Mouse (Mus musculus) ovary, postnatal 10 days (tissue): ENCODE results near the gene Fam189b.

Experiments used
- DNase-seq: peaks from one replicate; pipeline ENCODE4 v3.0.0; 2022; ENCODE audit warnings: low spot score

Fam189b gene

GRCm38 (mm10) chr3:89166945-89167344 lies 16.0 kb upstream of the Fam189b start:
- DNase-seq, result no peak

DNA sequence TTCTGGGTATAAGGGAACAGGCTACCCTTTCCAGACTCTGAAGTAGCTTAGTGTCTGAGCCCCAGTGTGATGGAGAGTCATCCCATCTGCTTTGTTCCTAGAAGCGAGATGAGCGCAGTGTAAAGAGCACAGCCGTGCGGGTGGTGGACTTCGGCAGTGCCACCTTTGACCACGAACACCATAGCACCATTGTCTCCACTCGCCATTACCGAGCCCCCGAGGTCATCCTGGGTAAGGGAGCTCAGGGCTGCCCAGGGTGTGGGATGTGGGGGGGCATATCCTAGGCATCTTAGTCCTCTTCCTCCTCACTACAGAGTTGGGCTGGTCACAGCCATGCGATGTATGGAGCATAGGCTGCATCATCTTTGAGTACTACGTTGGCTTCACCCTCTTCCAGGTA lies 8.1 kb upstream of the Fam189b start:
- DNase-seq, result no peak

DNA sequence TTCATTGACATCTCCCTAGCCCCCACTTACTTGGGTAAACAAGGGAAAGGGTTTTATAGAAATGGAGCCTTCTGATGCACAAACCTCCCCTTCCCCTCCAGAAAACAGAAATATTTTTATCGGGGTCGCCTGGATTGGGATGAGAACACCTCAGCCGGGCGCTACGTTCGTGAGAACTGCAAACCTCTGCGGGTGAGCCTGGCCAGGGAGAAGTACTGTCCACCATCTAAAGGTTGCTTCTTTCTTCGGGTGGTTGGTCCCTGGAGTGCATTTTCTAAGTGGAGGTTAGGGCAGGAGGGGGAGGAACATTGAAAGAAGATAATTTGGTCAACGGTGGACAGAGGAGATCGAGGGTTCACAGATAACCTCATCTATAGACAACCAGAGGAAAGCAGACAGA lies 7.4 kb upstream of the Fam189b start:
- no peak for DNase-seq

- no peak for DNase-seq
These were observed 6.5 kb upstream of the Fam189b start for GRCm38 (mm10) chr3:89176421-89176820.

DNA sequence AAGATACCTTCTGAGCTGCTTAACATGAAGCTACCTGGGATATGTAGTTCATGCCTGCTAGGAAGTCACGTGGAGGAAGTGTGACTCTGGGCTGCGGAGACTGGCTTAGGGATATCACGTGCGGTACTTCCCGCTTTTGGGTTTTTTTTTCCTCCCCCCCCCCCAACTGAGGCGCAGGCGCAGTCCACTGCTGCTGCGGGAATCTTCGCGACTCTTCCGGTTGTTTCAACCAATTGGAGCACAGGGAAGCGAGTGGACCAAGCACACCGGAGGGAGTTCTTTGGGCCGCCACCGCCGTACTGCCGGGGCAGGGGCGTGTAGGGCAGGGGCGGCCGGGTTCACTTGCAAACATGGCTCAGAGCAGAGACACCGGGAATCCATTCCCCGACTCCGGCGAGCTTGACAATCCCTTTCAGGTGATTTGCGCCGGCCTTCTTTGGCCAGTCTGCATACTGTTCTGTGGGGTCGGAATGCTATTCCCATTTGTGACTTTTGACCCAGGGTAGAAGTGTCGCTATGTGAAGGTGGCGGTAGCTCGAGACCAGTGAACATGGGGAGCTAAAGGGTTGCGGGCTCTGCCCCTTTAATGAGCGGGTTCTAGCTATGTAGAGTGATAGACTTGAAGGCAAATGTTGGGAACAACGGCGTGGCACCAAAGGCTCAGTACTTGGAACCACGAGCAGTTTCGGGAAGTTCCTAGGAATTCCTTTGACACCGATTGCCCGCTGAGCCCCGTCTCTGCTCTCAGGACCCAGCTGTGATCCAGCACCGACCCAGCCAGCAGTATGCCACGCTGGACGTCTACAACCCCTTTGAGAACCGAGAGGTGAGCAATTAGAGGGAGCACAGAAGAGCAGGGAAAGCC lies 5.5 kb upstream of the Fam189b start, which contains the start of gene Scamp3:
Scamp3 (plus strand) TSS at position 232 of the 865 bp plus-strand sequence.
- DNase-seq, result peak; percentile 70

DNA sequence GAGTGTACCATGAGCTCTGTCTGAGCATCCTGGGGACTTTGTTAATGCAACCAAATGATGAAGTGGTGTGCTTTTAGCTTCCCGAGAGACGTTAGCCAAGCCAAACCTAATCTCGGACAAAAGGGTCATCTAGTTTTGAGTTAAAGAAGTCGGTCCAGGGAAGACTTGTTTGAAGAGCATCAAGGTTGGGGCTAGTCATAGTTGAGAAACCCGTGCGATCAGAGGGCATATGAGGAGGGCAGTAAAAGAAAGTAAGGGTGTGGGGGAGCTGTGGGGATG lies 4.9 kb upstream of the Fam189b start:
- DNase-seq, result no peak

GRCm38 (mm10) chr3:89179056-89179455 lies 3.9 kb upstream of the Fam189b start:
- no peak for DNase-seq

- no peak for DNase-seq
These were observed 1.0 kb upstream of the Fam189b start for GRCm38 (mm10) chr3:89181749-89182500.

DNA sequence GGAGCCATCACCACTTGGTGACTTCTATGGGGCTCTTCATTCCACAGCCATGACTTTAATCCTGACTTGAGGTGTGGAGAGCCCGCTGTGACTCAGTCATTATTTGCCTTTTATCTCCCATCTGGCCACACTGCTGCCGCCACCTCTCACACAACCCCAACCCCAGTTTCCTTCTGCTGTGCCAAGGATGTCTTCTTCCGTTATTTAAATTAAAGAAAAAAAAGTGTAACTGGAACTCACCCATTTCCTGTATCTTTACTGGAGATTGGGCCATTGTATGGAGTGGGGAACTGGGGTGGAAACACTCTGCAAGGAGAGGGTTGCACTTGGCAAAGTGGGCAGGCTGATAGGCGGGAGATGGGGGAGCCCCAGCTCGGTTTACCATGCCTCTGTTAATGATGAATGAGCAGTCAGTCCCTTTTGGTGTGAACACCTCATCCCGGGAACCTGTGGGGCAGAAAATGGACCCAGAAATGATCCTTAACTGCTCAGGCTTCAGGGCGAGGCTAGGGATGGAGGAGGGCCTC lies 349 bp upstream of the Fam189b start:
- DNase-seq, result no peak

DNA sequence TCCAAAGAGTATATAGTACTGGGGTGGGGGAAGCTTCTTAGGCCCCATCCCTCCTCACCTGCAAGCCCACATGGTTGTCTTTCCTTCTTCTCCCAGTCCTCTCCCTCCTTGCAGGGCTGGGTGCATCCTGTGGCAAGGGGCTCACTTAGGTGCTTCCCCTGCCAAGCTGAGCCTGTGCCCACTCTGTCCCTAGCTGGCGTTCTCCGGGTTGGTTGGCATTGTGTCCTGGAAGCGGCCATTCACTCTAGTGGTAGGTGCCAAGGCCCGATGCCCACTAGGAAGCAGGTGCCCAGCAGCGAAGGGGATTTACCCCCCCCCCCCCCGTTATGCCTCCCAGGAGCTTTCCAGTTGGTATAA lies 994 bp downstream of the Fam189b start:
- DNase-seq, result no peak

DNA sequence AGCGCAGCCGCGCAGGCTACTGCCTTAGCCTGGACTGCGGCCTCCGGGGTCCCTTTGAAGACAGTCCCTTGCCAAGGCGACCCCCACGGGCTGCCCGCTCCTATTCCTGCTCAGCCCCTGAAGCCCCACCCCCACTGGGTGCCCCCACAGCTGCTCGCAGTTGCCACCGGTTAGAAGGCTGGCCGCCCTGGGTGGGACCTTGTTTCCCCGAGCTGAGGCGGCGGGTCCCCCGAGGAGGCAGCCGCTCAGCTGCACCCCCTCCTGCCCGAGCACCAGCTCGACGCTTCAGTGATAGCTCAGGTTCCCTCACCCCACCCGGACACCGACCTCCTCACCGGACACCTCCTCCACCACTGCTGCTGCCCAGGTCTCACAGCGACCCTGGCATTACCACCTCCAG lies 4.3 kb downstream of the Fam189b start:
- DNase-seq, result no peak

DNA sequence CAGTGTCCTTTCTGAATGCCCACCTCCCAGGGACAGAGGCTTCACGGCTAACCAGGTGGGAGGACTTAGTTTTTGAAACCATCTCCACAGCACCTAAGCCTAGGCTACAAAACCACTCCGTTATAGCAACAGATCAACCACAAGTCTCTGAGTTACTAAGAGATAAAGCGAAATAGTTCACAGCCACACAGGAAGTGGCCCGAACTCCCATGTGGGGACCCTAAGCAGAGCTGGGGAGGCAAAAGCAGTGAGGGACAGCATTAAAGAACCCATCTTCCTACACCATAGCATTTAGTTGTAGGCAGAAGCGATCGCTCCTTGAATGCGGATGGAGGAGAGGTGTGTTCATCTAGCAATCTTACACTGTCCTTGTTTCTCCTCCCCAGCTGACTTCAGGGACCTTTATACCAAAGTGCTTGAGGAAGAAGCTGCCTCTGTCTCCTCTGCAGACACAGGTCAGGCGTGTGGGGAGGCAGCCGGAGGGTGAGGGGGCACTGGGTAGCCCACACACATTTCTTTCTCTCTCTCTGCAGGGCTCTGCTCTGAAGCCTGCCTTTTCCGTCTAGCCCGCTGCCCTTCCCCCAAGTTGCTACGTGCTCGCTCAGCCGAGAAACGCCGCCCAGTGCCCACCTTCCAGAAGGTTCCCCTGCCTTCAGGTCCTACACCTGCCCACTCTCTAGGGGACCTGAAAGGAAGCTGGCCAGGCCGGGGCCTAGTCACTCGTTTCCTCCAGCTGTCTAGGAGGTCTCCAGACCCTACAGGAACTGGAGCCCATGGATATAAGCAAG lies 4.9 kb downstream of the Fam189b start:
- no peak for DNase-seq

DNA sequence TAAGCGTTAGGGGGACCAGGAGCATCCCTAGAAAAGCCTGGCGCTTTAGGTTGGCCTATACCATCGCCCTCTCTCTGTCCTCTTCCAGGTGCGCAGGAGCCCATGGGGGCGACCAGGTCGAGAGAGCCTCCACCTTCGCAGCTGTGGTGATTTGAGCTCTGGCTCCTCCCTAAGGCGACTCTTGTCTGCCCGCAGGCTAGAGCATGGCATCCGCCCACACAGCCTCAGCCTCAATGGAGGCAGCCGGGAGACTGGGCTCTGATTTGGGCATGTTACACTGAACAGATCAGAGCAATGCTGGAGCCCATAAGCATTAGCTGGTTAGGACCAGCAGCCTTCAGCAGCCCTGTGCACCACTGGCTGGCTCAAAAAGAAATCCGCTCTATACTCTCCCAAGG lies 5.5 kb downstream of the Fam189b start:
- DNase-seq, result no peak

GRCm38 (mm10) chr3:89190436-89190835 lies 7.5 kb downstream of the Fam189b start:
- DNase-seq, result no peak

- no peak for DNase-seq
These were observed 10.4 kb downstream of the Fam189b start for GRCm38 (mm10) chr3:89193351-89193750.

DNA sequence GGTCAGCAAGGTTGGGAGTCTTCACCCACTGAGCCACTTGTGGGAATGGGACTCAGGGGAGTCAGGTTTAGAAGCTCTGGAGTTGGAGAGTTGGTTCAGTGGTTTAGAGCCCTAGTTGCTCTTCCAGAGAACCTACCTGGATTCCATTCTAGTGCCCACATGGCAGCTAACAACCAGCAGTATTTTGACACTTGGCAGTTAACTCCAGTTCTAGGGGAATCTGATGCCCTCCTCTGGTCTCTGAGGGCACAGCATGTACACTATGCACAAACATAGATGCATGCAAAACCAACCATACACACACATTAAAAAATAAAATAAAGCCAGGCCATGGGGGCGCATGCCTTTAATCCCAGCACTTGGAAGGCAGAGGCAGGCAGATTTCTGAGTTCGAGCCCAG lies 10.9 kb downstream of the Fam189b start:
- DNase-seq, result no peak

- peak; percentile 63 for DNase-seq
These were observed 13.3 kb downstream of the Fam189b start for GRCm38 (mm10) chr3:89195979-89196877.

DNA sequence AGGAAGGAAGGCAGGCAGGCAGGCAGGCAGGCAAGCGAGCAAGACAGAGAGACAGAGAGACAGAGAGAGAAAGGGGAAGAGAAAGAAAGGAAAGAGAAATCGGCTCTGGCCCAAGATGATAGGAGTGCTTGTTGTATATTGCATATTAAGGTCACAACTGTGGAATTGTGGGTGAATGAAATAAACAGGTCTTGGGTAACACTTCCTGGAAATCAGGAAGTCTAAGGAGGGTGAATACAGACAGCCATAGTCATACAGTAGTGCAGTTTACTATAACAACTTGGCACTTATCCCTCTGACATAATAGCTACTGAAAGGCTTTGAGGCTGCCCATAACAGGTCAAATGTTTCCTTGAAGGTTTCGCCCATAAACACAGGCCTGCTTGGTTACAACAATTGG lies 16.9 kb downstream of the Fam189b start:
- no peak for DNase-seq

GRCm38 (mm10) chr3:89202253-89203141 lies 19.6 kb downstream of the Fam189b start, which contains the start of gene Gba:
Gene Gba (plus strand): TSS chr3:89202928.
- peak; percentile 72 for DNase-seq

DNA sequence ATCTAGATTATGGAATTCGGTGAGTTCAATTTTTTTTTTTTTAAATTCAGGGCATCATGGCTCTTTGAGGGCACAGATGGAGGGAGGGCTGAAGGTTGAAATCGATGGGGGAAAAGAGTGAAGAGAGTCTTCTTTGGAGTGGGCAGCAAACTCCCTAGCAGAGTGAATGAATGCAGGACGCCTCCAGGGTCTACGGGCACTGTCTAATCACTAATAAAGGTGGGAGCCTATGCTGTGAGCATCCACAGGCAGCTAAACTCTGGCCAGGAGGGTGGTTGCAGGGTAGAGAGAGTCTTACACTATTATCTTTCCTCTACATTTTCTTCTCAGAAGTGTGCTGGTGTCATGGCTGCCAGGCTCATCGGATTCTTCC lies 20.2 kb downstream of the Fam189b start:
- DNase-seq, result no peak
